Mouse (Mus musculus) NIH3T3 (cell line): ENCODE data around the gene Nbdy.

Experiments
- DNase-seq: peaks from one replicate; pipeline ENCODE4 v3.0.0-alpha.2; 2012; ENCODE audit warnings: low read depth

The Nbdy gene

GRCm38 (mm10) chrX:153723110-153723916 is at the start of gene Nbdy:
TSS of gene Nbdy (plus strand) at chrX:153723590.
- DNase-seq: peak; percentile 79

DNA sequence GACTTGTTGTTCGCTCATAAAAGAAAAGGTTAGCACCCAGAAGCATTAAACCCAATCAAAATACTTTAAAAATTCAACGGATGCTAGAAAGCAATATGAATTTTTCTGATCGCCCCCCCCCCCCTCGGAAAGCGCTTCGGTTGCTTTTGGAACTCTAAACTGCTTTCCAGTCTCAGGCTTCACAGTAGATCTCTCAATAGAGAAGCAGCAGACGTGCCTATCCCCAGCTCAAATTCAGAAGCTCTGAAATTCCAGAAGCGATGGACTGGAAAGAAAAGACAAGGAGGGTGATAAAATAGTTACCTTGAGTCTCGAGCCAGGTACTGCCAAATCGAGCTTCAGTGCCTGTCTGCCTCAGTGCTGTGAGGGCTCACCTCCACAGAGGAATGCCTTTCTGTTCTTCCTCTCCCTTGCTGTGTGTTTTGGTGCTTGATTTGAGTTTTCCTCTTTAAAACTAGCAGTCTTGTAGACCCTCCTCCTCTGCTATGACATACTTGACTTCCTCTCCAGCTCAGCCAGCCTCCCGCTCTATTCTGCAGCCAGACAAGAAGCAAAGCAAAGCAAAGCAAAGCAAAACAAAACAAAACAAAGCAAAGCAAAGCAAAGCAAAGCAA is 27.5 kb upstream of the Nbdy start, which contains the start of gene Kctd12b:
TSS of gene Kctd12b (minus strand) at position 610 of the 614 bp plus-strand sequence.
- peak; percentile 4 for DNase-seq

- DNase-seq: no peak
These were observed 22.9 kb upstream of the Nbdy start for GRCm38 (mm10) chrX:153700463-153700862.

DNA sequence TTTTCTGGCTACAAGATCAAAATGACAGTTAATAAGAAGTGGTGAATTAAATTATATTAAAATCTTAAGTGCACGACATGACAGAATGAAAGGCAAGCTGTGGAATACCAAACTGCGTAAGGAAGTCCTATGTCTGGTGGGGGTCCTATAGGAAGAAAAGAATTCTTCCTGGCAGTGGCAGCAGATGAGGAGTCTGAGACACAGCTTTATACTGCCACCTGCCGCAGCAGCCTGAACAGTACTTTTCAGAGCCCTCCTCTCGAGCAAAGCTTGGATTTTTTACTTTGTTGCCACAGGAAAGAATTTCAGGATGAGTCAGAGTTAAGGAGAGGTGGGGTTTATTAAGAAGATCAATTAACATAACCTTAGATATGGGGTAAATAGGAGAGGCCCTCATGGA is 15.7 kb upstream of the Nbdy start:
- DNase-seq: peak; percentile 19

- DNase-seq: no peak
These were observed 6.7 kb upstream of the Nbdy start for GRCm38 (mm10) chrX:153716716-153717115.

DNA sequence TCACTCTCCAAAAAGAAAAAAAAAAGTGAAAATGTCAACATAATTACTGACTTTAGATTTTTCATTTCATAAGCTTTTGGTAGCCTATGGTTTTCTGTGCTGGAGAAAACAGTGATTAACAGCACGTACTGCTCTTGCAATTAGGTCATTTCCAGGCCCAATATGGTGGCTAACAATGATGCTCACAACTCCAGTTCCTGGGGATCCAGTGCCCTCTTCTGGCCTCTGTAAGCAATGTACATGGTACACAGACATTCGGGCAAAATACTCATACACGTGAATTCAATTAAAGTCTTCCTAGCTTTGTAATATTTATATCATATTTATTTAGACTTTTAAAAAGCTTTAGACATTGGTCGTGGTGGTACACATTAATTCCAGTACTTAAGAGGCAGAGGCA is 3.8 kb upstream of the Nbdy start:
- peak; percentile 68 for DNase-seq

- peak; percentile 64 for DNase-seq
These were observed 1.0 kb downstream of the Nbdy start for GRCm38 (mm10) chrX:153724400-153724799.

- DNase-seq: no peak
These were observed 12.3 kb downstream of the Nbdy start for GRCm38 (mm10) chrX:153735697-153736096.

GRCm38 (mm10) chrX:153742493-153742892 is 19.1 kb downstream of the Nbdy start:
- DNase-seq: no peak

DNA sequence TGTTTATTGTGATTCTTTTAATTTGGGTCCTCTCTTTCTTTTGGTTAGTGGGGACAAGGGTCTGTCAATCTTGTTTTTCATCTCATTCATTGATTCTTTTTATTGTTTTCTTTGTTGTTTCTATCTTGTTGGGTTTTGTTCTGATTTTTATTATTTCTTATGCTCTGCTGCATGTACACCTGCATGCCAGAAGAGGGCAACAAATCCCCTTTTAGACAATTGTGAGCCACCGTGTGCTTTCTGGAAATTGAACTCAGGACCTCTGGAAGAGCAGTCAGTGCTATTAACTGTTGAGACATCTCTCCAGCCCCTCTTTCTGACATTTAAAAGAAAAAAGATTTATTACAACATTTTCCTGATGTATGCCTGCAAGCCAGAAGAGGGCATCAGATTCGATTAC is 25.8 kb downstream of the Nbdy start:
- peak; percentile 16 for DNase-seq
